Mouse (Mus musculus): ENCODE data around the gene Rgs19.

GRCm38 (mm10) chr2:181696801-181697420 lies 3.1 kb upstream of the Rgs19 start:
- no peak for TF ChIP-seq GATA1 (IDR thresholded peaks at IDR 0.05; ENCODE audit: borderline replicate concordance, low read length)
- TF ChIP-seq FLI1 (IDR thresholded peaks at IDR 0.05; ENCODE audit: low read length) = no peak

Data from megakaryocyte, embryonic 14.5 days (primary cell).